Mouse (Mus musculus) kidney, postnatal 4 days (tissue): Measurements from ENCODE around the gene Capn5.
"Not testable (repeated sequence)": the region's sequence is repeated elsewhere in the genome, so short reads cannot be mapped to it uniquely, and the experiment has no call there.

Experiments
- DNase-seq, 2 experiments: peaks; one replicate each; pipeline ENCODE4 v3.0.0; 2021; ENCODE audit warnings: mixed read lengths in 2 of 2

Gene Capn5

DNA sequence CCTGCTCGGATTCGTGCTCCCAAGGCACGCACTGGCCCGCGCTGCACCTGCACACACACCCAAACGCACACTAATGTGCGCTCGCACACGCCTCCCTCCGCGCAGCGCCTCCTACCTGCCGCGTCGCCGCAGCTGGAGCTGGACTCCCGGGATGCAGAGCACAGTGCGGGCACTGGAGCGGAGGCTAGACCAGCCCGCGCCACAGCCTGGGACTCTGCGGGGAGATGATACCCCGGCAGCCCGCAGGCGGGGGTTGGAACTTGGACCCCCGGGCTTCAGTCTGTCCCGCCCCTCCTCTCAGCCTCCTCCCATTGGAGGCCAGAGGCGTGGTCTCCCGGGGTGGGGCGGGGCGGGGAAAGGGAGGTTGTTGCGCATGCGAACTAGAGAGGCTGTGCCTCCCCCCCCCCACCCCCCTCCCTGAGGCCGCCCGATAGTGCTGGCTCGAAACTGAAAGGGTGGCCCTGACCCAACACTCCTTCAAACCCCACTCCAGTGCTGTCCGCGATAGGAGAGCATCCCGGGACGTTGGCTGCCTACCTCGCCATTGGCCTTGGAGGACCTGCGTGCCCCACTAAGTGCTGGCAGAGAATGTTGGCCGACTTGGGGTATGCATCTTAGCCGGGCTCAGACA is at the start of gene Capn5:
Capn5 (minus strand) TSS at position 346 of the 631 bp plus-strand sequence.
- DNase-seq: peak; percentile 69 to 83

DNA sequence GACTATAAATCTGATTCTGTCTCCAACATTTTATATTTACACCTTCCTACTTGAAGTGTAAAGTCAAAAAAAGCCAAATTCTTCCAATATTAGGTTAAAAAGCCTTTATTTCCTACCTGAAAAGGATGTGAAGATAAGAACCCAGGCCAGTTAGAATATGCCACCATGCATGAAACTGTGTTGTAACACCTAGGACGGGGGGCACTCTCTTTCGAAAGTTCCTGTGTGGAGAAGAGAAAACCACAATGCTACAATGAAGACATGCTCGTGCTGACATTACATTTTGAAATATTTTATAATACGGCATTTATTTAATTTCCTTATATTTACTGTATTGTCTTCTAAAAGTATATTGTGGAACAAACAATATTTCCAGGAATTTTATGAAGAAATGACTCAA is 45.7 kb upstream of the Capn5 start:
- DNase-seq: no peak

DNA sequence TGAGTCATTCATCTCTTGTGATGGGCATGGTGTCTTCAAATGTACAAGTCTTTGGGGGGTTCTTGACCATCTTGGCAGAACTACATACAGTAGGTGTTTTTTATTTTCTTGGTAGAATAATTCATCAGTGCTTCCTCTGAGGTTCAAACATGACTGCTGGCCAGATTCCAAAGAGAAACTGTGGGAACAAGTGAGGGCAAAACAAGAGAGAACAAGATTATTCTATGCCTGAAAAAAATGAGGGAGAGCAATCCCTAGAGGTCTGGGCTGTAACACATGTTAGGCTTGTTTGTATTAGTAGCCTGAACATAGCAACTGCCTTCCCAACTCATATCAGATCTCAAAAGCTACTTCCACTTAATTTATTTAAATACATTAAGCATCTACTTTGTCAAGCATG is 38.6 kb upstream of the Capn5 start:
- DNase-seq: no peak

DNA sequence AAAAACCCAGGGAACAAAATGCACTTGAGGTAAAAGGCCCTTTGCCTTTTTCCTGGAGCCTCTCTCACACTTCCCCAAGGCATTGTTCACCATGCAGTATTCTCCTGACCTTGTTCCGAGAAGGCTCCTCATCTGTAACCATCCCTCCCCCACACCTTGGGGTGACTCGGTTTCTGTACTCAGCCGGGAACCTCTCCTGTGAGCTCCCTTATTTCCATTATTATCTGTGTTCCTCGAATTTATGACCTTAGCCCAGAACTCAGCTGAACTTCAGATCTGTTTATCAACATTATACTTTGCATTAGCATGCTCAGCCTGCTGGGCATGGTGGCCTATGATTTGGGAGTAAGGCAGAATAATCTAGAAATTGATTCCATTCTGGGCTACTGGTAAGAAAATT is 24.9 kb upstream of the Capn5 start:
- DNase-seq: no peak

DNA sequence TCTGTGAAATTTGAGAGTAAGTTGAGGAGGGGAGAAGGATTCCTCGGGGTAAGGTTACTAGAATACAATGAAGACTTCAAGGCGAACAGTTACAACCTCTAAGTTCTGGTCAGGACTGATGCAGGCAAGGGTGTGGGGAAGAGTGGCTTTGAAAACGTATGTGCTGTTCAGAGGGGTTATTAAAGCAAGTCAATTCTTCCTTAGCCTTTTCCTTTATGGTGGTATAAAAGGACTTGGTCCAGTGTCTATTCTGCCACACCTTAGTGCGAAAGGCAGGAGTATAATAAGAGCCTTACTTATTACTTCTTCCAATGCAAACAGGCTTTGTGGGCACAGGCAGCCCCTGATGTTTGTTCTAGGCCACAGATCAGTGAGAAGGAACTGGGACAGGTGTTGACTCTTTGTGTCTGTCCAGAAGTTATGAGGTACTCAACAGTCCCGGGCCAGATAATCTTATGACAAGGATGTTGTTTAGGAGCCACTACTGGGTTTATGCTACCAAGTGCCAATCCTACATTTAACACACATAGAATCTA is 23.5 kb upstream of the Capn5 start:
- DNase-seq: no peak

DNA sequence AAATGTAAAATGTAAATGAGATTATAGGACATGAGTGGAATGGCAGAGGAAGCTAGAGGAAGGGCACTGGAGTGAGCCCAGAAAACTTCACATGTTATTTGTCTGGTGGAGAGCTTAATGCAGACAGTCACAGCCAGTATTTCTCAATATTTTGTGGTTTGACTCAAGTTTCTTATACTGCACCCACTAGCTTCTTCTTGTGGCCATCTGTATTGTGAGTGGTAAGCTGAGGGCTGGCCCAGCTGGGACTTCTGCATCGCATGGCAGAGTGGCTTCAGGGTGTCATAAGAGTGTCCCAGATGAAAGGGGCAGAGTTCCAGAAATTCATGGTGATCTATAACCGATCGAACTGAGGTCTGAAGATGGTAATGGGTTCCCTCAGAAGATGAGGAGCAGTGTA is 22.3 kb upstream of the Capn5 start:
- DNase-seq: no peak

DNA sequence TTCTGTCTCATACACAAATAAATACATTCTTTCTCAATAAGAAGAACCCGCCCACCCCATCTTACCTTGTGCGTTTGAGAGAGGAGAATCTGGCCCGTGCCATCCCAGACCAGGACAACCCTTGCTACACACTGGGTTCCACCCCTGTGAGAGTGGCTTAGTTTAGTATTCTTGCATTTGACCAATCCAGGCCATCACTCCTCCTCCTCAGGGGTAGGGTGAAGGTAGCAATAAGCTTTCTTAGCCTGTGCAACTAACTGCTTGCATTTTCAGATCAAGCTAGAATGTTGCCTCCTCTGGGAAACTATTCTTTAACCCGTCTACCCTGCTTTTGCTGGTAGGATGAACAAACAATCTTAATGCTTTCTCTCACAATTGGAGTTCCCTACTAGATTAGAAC is 21.3 kb upstream of the Capn5 start, which contains the start of gene B3gnt6:
B3gnt6 (minus strand) TSS at position 101 of the 400 bp plus-strand sequence.
- no peak for DNase-seq

DNA sequence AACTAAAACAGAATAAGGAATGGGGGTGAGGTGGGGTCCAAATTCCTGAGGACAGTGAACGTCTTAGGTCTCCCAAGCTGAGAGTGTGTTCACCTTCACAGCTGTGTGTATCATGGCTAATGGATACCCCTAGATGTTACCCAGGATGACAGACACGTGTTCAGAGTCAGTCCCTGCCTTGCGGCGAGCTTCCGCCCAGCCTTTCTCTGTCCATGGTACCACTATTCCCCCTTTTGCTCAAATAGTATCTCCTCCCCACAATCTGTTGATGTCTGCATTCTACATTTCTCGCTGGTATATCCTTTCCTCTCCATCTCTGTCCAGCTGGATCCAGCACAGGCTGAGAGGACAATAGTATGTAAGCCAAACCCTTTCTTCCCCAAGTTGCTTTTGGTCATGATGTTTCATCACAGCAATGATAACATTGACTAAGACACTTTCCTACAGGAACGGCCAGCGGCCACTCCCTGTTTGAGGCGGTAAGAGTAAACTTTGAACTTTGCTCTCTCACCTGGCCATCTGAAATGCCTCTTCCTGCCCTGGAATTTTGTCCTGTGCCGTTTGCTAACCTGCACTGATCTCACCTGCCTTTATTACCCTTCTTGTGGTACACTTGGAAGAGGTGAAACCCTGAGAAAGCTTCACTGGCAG is 17.2 kb upstream of the Capn5 start:
- DNase-seq: peak; percentile 32 to 42

DNA sequence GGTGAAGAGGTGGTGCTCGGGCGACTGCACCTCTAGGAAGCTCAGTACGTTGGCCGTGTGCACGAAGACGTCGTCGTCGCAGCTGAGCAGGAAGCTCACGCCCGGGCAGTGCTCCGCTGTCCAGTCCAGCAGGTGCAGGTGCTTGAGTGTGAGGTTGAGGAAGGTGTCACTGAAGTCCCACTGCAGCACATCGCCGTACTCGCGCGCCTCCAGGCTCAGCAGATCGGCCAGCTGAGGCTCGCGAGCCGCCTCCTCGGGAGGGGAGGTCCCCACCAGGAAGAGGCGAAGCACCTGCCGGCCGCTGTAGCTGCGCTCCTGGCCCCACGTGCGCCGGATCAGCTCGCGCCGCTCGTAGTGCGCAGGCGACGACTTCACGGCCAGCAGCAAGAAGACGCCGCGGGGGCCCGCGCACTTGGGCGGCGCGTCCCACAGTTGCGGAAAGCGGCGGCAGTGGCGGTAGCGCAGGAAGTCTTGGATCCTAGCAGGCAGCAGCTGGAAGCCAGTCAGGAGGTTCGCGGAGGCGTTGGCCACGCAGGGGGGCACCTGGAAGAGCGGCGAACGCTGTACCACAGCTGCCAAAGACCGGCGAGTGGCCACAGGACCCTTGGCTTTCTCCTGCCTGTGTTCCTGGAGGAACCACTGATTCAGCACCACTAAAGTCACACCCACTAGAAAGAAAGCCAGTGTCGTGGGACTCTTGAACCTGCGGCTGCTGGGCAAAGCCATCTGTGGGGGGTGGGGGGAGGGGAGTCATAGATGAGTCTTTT is 16.1 kb upstream of the Capn5 start:
- DNase-seq: peak; percentile 37 to 54

DNA sequence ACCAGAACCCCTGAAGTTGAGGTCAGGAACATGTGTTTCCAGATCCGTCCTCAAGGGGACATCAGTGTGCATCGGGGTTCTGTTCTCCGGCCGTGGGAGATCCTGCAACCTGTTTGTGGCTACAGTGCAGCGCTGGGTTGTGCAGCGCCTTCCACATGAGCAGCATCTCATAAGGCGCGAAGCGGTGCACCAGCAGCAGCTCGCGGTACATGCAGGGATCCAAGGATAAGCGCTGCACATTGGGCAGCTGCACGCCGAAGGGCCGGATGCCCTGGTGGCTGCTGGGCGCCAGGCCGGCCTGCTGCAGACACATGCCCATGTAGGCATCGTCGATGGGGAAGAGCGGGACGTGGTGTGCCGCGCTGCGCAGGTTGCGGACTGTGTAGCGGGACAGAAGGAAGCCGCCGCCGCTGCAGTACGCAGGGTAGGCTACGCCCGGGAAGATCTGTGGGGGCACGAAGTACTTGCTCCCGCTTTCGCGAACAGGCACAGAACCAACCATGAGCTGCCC is 15.5 kb upstream of the Capn5 start:
- peak; percentile 32 to 47 for DNase-seq

DNA sequence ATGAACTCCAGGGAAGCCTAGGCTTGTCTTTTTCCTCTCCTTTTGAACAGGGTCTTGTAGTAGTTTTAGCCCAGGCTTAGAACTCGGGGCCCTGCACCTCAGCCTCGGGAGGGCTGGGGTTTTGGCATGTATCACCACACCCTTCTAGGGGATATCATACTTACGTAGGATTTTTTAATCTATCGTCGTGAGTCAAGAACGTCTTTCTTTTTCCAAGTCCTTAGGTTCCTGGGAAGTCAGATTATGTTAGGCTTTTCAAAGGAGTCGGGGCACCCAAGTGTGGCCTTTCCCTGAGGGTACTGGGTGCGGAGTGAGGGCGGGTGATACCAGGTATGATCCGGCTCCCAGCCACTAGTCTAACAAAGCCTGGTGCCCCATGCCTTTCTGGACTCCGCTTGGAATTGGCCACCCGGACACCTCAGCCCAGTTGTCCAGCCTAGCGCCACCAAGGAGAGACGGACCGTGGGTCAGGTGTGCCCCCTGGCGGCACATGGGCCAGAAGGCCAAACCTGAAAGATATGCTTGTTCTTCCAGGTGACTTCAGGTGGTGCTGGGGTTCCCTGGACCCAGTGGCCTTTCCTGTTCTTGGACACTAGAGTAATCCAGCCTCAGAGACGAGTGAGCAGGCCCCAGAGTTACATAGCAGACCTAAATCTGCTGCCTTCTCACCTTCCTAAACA is 13.6 kb upstream of the Capn5 start:
- DNase-seq: peak; percentile 72 to 77

DNA sequence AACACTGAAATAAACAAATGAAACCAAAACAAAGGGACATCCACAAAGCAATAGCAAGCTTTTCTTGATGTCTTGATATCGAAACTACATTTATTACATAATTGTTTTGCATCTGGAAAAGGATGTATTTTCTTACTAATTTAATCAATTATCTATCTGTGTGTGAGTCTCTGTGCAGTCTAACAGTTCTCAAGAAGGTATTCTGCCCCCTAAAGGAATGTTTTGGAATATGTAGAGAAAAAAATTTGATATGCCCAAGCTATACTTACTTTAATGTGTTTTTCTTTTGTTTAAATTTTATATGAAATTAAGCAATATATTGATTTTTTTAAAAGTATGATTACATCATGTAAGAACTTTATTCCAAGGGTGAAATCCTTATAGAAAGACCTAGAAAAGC is 12.5 kb upstream of the Capn5 start:
- no peak for DNase-seq

DNA sequence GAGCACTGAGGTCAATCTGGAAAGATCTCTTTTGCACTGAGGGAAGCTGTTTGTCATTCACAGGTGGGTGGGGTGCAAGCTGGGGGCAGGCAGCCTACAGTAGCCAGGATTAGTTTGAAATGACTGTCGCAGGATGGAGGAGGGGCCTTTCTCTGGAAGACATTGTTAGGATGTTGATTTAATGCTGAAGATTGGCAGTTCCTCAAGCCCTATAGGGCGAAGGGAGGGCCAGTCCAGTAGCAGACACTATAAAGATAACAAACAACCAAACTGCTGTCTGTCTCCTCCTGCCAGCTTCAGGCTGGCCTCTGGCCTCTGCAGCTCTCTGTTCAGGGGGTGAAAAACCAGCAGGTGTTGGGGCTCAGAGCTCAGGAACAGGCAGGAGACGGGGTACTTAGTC is 11.7 kb upstream of the Capn5 start:
- DNase-seq: no peak

DNA sequence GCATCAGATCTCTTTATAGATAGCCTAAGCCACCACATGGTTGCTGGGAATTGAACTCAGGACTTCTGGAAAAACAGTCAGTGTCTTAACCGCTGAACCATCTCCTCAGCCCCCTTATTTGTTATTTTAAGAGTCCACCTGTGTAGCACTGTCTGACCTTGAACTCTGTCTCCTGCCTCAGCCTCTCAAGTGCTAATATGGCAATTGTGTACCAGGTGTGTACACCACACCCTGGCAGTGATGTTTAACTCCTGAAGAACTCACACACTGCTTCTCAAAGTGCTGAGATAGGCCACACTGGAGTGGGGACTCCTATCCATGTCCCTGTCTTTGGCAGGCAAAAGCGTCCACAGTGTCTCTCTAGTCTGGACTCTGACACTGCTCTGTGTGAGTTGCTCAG is 10.6 kb upstream of the Capn5 start:
- no peak for DNase-seq

DNA sequence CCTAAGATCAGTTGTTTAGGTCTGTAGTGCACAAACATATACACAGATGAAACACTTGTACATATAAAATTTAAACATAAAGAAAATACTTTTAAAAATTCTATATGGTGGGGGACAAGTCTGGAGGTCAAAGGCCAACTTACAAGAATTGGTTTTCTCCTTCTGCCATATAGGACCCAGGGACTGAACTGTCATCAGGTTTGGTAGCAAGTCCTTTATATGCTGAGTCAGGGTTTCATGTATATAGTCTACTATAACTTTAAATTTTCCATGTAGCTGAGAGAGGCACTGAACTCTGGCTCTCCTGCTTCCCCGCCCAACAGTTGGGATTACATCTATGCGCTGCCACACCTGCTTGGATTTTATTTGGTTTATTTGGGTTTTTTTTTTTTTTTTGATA is 10.2 kb upstream of the Capn5 start:
- DNase-seq: no peak

DNA sequence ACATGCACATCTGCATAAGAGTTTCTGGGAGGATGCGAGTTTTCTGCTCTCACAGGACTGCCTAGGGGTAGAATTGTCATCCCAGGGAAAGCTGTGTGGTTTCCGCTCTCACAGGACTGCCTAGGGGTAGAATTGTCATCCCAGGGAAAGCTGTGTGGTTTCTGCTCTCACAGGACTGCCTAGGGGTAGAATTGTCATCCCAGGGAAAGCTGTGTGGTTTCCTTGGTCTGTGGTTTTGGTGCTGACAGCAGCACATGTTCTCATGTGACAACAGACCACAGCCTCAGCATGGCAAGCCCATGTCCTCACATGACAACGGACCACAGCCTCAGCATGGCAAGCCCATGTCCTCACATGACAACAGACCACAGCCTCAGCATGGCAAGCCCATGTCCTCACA is 9.3 kb upstream of the Capn5 start:
- DNase-seq: not testable (repeated sequence)

DNA sequence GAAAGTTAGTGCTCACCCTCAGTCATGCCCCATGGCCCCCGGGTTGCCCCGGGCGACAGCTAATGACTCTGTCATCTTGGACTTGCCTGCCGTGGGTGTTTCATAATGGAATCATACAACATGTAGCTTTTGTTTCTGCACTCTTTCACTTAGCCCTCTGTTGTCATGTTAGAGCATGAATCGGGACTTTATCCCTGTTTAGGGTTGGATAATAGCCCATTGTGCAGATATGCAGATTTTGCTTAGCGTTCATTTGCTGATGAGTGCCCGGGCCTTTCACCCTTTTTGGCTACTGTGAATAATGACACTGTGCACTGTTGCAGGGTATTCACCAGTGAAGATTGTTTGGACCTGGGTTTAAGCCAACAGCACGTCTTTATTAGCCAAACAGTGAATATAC is 8.6 kb upstream of the Capn5 start:
- no peak for DNase-seq

DNA sequence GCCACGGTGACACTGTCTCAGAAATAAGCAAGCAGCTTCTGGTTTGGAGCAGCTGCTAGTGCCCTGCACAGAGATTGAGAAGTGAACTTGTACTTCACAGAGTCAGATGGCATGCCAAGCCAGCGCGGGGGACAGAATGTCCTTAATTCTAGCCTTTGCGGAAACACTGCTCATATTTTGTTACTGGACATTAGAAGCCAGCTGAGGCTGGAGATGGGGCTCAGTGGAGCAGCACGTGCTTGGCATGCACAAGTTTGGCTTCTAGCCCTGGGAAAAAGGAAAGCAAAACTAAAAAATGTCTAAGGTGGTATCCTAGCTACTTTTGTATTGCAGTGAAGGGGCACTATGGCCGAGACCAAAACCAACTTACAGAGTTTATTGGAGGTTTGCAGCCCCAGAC is 7.3 kb upstream of the Capn5 start:
- peak in 1 of 2 experiments; percentile 42 for DNase-seq

DNA sequence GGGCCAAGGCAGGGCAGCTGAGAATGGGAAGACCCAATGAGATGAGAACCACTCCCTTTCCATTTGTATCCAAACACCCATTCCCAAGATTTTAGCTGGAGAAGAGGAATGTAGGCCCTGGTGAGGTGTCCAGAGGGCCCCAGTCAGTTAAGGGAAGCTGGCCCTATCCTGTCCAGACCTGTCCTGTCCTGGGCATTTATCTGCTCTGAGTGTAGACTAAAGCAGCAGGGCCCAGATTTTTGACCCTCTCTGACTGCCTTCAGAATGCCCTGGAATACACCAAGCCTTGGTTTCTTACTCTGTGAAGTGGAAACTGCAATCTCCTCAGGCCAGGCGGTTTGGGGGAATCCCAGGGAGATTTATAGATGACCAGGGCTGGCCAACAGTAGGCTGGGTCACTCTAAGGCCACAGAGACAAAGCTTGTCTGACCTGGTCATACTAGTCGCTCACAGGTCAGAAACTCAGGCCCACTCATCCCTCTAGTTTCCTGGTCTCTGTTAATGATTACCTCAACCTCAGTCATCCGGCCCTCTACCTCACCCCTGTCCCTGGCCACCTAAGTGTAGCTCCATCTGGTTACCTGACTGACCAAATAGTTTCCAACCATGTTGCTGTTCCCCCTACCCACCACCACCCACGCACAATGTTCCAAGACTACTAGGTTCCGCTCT is 622 bp upstream of the Capn5 start:
- DNase-seq: peak in 1 of 2 experiments; percentile 47

DNA sequence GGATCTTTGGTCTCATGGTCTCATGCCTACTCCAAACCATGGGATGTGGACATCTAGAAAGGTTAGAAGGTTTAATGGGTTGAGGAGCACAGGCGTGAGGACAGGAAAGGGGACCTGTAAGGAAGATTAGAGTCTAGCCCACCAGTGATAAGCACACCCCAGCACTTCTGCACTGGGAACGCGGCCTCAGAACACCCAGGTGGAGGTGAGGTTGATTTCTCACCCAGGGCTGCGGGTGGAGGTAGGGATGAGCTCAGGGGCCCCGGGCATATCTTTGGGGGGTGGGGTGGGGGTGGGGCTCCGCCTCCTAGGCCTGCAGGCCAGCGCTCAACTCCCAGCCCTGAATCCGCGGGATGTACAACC is 527 bp downstream of the Capn5 start:
- no peak for DNase-seq

DNA sequence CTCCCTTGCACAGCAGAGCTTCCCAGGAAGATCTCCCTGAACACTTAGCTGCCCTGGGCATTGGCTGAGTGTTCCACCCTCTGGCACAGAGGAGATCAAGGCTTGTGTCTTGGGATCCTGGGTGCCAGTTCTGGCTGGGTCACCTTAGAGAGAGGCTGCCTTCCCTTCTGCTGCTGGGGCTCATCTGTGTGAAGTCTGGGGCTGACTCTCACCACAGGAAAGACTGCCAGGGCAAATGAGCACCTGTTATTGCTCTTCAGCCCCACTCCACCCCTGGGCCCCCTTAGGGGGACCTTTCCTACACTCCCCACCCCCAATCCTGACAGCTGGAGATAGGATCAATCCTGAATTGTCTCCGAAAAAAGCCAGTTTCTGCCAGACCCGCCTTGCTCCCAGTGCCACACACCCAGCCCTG is 996 bp downstream of the Capn5 start:
- peak in 1 of 2 experiments; percentile 4 for DNase-seq

DNA sequence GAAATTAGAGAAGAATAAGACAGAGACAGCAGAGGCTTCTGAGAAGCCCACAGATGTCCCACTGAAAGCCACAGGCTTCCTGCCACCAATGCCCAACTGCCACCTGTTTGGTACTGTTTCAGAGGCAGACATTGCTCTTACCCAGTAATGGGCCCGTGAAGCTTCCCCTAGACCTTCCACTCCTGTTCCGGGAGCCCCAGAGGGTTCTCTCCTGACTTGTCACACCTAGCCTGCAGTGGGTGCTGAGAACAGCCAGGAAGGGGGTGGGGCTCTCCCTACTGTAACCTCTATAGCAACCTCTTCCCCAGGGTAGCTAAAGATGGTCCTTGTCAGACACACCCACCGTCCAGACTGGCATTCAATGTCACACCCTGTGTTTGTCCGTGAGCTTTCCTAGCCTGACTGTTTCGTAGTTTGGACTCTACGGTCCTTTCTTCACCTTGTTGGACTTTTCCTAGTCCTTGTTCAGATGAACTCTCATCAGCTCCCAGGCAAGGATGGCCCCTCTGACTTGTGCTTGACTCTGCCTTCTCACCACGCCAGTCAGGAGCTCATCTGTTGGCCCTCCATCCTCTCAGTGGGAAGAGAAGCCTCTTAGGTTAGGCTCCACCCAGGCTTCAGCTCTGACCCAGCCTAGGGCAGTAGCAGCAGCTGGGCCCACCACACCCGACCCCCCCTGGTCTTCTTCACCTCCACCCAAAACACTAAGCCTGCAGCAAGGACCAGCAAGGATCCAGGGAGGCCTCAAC is 1.6 kb downstream of the Capn5 start:
- DNase-seq: no peak
